8 mouse cellular contexts compared by ENCODE assay signal in the genomic region with DNA sequence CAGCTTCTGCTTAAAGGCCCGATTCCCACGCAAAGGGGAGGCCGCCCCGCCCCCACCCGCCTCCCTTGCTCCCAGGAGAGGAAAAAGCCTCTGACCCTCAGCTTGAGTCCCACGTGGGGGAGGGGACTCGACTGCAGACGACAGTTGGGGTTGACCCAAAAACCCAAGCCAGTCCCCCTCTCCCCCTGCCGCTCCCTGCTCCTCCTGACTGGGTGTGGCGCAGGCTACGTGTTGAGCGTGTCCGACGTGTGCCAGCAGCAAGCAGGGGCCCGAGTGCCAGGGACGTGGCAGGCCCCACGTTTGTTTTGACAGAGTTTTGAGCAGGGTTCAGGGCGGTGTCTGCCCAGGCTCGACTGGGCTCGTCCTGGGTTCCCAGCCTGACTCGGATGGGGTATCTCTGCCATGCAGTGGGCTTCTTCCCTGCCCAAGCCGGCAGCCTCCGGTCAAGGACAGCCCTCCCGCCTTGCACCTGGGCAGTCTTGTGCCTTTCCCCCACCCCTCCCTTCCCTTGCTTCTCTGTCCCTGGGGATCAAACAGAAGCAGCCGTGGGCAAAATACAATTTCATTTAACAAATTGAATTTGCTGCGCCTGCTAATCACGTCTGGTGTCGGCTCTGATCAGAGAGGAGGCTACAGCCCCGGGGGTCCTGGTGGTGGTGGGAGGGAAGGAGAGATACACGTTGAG. TPM values are rescaled to one million over a fixed set of nuclear protein-coding genes. Genes with fewer than 3 reads are reported as not detected.
A peak's percentile ranks its signal among the peaks of the same experiment; 100 is the strongest.
DNase-seq lines count a peak whose midpoint lies in the region; ATAC-seq and TF ChIP-seq lines count a peak whose summit lies in the region.

No protein-coding gene starts in this region.

- H3K9me3 ChIP-seq in erythroblast, embryonic 14.5 days (ENCODE audit: control insufficient read depth, low read length), result peaks cover 8% of the 10 kb centered on the region; the same call in 1 of the 2 replicates
- H3K9me3 ChIP-seq in embryonic facial prominence, embryonic 10.5 days, result 0 out of 2 replicates have a peak, but pooled peaks cover 4% of the 10 kb centered on the region
- H3K9me3 ChIP-seq in hindbrain, embryonic 16.5 days (ENCODE audit: control insufficient read depth, low read length), result no peaks in the 10 kb centered on the region
- H3K9me3 ChIP-seq in lung, postnatal 0 days (ENCODE audit: low read length), result no peaks in the 10 kb centered on the region

- H3K4me2 ChIP-seq in hindbrain, embryonic 16.5 days (ENCODE audit: low read length), result peak overlapping the region; percentile 20; the same call in 1 of the 2 replicates
- H3K4me2 ChIP-seq in lung, postnatal 0 days (replicated peaks; ENCODE audit: low read depth, low read length), result peak overlapping the region; percentile 41

- no peak for ATAC-seq in erythroblast, adult 5-6 weeks (replicated peaks; ENCODE audit: low FRiP score, poor library complexity, severe bottlenecking)
- no peak for ATAC-seq in hindbrain, embryonic 16.5 days
- peak; percentile 52 for ATAC-seq in lung, postnatal 0 days

- peaks cover 93% of the 10 kb centered on the region for H3K4me1 ChIP-seq in erythroblast, embryonic 14.5 days (ENCODE audit: control insufficient read depth)
- peaks cover 87% of the 10 kb centered on the region for H3K4me1 ChIP-seq in embryonic facial prominence, embryonic 10.5 days
- H3K4me1 ChIP-seq in hindbrain, embryonic 16.5 days (ENCODE audit: control insufficient read depth, insufficient read depth, low read depth, low read length), result peaks cover 49% of the 10 kb centered on the region
- peaks cover 35% of the 10 kb centered on the region for H3K4me1 ChIP-seq in lung, postnatal 0 days (ENCODE audit: insufficient read depth, low read depth, low read length)

- no peak for TF ChIP-seq CTCF in lung, postnatal 0 days (IDR thresholded peaks at IDR 0.05)
- no peak for TF ChIP-seq CTCF in layer of hippocampus, adult 2 months (conservative IDR thresholded peaks at IDR 0.05)

- peak overlapping the region; percentile 31; the same call in 1 of the 2 replicates for H3K9ac ChIP-seq in hindbrain, embryonic 16.5 days (ENCODE audit: low read depth, low read length)
- no peak overlapping the region for H3K9ac ChIP-seq in lung, postnatal 0 days (replicated peaks; ENCODE audit: low read depth)

- H3K36me3 ChIP-seq in erythroblast, embryonic 14.5 days (ENCODE audit: control insufficient read depth), result peaks cover 49% of the 10 kb centered on the region
- peaks cover 41% of the 10 kb centered on the region for H3K36me3 ChIP-seq in embryonic facial prominence, embryonic 10.5 days (replicated peaks)
- peaks cover 11% of the 10 kb centered on the region for H3K36me3 ChIP-seq in hindbrain, embryonic 16.5 days (ENCODE audit: control insufficient read depth, insufficient read depth, low read length)
- H3K36me3 ChIP-seq in lung, postnatal 0 days (ENCODE audit: insufficient read depth, low read length), result no peaks in the 10 kb centered on the region

- peak; percentile 74 for DNase-seq in embryonic facial prominence, embryonic 10.5 days (ENCODE audit: low spot score)
- peak; percentile 73 for DNase-seq in lung, postnatal 0 days (ENCODE audit: low spot score)
- no peak for DNase-seq in layer of hippocampus, adult 2 months (ENCODE audit: low spot score in 2 of 2)
- no peak for DNase-seq in cerebellum, postnatal 25 days
- DNase-seq in left cerebral cortex, adult 18-20 months (ENCODE audit: low spot score in 2 of 2), result no peak

- peak; percentile 30; the same call in 1 of the 2 replicates for TF ChIP-seq EP300 in lung, postnatal 0 days (IDR thresholded peaks at IDR 0.05)

- peaks cover 52% of the 10 kb centered on the region for H3K27me3 ChIP-seq in erythroblast, embryonic 14.5 days (ENCODE audit: control insufficient read depth)
- peaks cover 89% of the 10 kb centered on the region for H3K27me3 ChIP-seq in embryonic facial prominence, embryonic 10.5 days (replicated peaks; ENCODE audit: low read depth, poor library complexity, severe bottlenecking)
- H3K27me3 ChIP-seq in hindbrain, embryonic 16.5 days (replicated peaks; ENCODE audit: control insufficient read depth, insufficient read depth, low read length), result peaks cover 2% of the 10 kb centered on the region; the same call in 1 of the 2 replicates
- peaks cover 9% of the 10 kb centered on the region; the same call in 1 of the 2 replicates for H3K27me3 ChIP-seq in lung, postnatal 0 days (replicated peaks; ENCODE audit: insufficient read depth, low read length)

- WGBS in embryonic facial prominence, embryonic 10.5 days, result 4% methylated on average over 30 of the region's 30 CpGs
- WGBS in hindbrain, embryonic 16.5 days, result 6% methylated on average over 29 of the region's 30 CpGs
- 19% methylated on average over 28 of the region's 30 CpGs for WGBS in lung, postnatal 0 days

- peak overlapping the region; percentile 69 for H3K27ac ChIP-seq in embryonic facial prominence, embryonic 10.5 days (replicated peaks)
- no peak overlapping the region for H3K27ac ChIP-seq in hindbrain, embryonic 16.5 days (ENCODE audit: low read depth, low read length)
- H3K27ac ChIP-seq in lung, postnatal 0 days (ENCODE audit: low read length), result peak overlapping the region; percentile 70
- H3K27ac ChIP-seq in layer of hippocampus, adult 2 months, result no peak overlapping the region

- H3K4me3 ChIP-seq in erythroblast, embryonic 14.5 days (replicated peaks), result peak overlapping the region; percentile 31
- H3K4me3 ChIP-seq in embryonic facial prominence, embryonic 10.5 days, result peak overlapping the region; percentile 64
- no peak overlapping the region for H3K4me3 ChIP-seq in hindbrain, embryonic 16.5 days (ENCODE audit: low read length)
- H3K4me3 ChIP-seq in lung, postnatal 0 days (ENCODE audit: low read depth, low read length), result no peak overlapping the region; the same call in 1 of the 2 replicates
- H3K4me3 ChIP-seq in layer of hippocampus, adult 2 months, result no peak overlapping the region

RNA-seq across cellular contexts. Expression of a gene that starts 2.0 kb away (rescaled TPM):
- 1.1 and 2.6 TPM in 2 replicates for polyA plus RNA-seq in erythroblast, embryonic 14.5 days (2012)
- not detected in 2 replicates for total RNA-seq in erythroblast, adult 5-6 weeks (2015; ENCODE audit: low replicate concordance)
- total RNA-seq in erythroblast, adult 5-6 weeks (2017; ENCODE audit: low replicate concordance), result not detected in 2 replicates
- polyA plus RNA-seq in embryonic facial prominence, embryonic 10.5 days (2016; fragmentation: Nextera tagmentation; extraction: Ambion mirVana), result 2.2 and 4.5 TPM in 2 replicates
- 23.2 and 29.5 TPM in 2 replicates for polyA plus RNA-seq in hindbrain, embryonic 16.5 days (2015; fragmentation: Nextera tagmentation; extraction: Ambion mirVana)
- polyA plus RNA-seq in lung, postnatal 0 days (2015; fragmentation: Nextera tagmentation; extraction: Ambion mirVana), result 132 and 149 TPM in 2 replicates
- total RNA-seq in layer of hippocampus, adult 2 months (2021), result 1 to 10 TPM; 3.5 to 3.7 TPM
- 1 to 10 TPM; 3.5 to 5.2 TPM for total RNA-seq in left cerebral cortex, adult 18-20 months (2021)

RNA-seq across cellular contexts. Expression of a gene that starts 5.5 kb away (rescaled TPM):
- polyA plus RNA-seq in erythroblast, embryonic 14.5 days (2012), result 27.8 and 31.8 TPM in 2 replicates
- total RNA-seq in erythroblast, adult 5-6 weeks (2015; ENCODE audit: low replicate concordance), result 17.9 and 19.9 TPM in 2 replicates
- 12.3 and 18.3 TPM in 2 replicates for total RNA-seq in erythroblast, adult 5-6 weeks (2017; ENCODE audit: low replicate concordance)
- polyA plus RNA-seq in embryonic facial prominence, embryonic 10.5 days (2016; fragmentation: Nextera tagmentation; extraction: Ambion mirVana), result 110 and 129 TPM in 2 replicates
- 52.8 and 59.3 TPM in 2 replicates for polyA plus RNA-seq in hindbrain, embryonic 16.5 days (2015; fragmentation: Nextera tagmentation; extraction: Ambion mirVana)
- 27.1 and 31.0 TPM in 2 replicates for polyA plus RNA-seq in lung, postnatal 0 days (2015; fragmentation: Nextera tagmentation; extraction: Ambion mirVana)
- 10 to 100 TPM; 25.4 to 27.6 TPM for total RNA-seq in layer of hippocampus, adult 2 months (2021)
- 10 to 100 TPM; 23.4 to 27.0 TPM for total RNA-seq in left cerebral cortex, adult 18-20 months (2021)

RNA-seq across cellular contexts. Expression of a gene that starts 15.2 kb away (rescaled TPM):
- 0.04 and 0.05 TPM in 2 replicates for polyA plus RNA-seq in erythroblast, embryonic 14.5 days (2012)
- total RNA-seq in erythroblast, adult 5-6 weeks (2015; ENCODE audit: low replicate concordance), result not detected in 2 replicates
- not detected in 2 replicates for total RNA-seq in erythroblast, adult 5-6 weeks (2017; ENCODE audit: low replicate concordance)
- polyA plus RNA-seq in embryonic facial prominence, embryonic 10.5 days (2016; fragmentation: Nextera tagmentation; extraction: Ambion mirVana), result 0.57 and 0.58 TPM in 2 replicates
- polyA plus RNA-seq in hindbrain, embryonic 16.5 days (2015; fragmentation: Nextera tagmentation; extraction: Ambion mirVana), result 2.0 and 3.3 TPM in 2 replicates
- polyA plus RNA-seq in lung, postnatal 0 days (2015; fragmentation: Nextera tagmentation; extraction: Ambion mirVana), result 0.23 and 0.53 TPM in 2 replicates
- 1 to 10 TPM; 2.4 to 8.1 TPM for total RNA-seq in layer of hippocampus, adult 2 months (2021)
- total RNA-seq in left cerebral cortex, adult 18-20 months (2021), result 1 to 10 TPM; 3.9 to 4.8 TPM

RNA-seq across cellular contexts. Expression of a gene that starts 17.6 kb away (rescaled TPM):
- not detected in 2 replicates for polyA plus RNA-seq in erythroblast, embryonic 14.5 days (2012)
- total RNA-seq in erythroblast, adult 5-6 weeks (2015; ENCODE audit: low replicate concordance), result not detected in 2 replicates
- not detected in 2 replicates for total RNA-seq in erythroblast, adult 5-6 weeks (2017; ENCODE audit: low replicate concordance)
- polyA plus RNA-seq in embryonic facial prominence, embryonic 10.5 days (2016; fragmentation: Nextera tagmentation; extraction: Ambion mirVana), result 5.2 and 9.7 TPM in 2 replicates
- 129 and 136 TPM in 2 replicates for polyA plus RNA-seq in hindbrain, embryonic 16.5 days (2015; fragmentation: Nextera tagmentation; extraction: Ambion mirVana)
- polyA plus RNA-seq in lung, postnatal 0 days (2015; fragmentation: Nextera tagmentation; extraction: Ambion mirVana), result 0.44 and 0.60 TPM in 2 replicates
- total RNA-seq in layer of hippocampus, adult 2 months (2021), result 1 to 10 TPM; 1.2 to 1.6 TPM
- 1 to 10 TPM; 7.6 to 8.3 TPM for total RNA-seq in left cerebral cortex, adult 18-20 months (2021)

Comparison
In these comparisons a context has a peak if more than half of its experiments do, and no peak if none do; other contexts are left out.
1. H3K4me3 ChIP-seq: peak in erythroblast, embryonic 14.5 days (single experiment) and embryonic facial prominence, embryonic 10.5 days (single experiment); none in hindbrain, embryonic 16.5 days (single experiment), lung, postnatal 0 days (single experiment) and layer of hippocampus, adult 2 months (single experiment).
2. DNase-seq: peak in embryonic facial prominence, embryonic 10.5 days (single experiment) and lung, postnatal 0 days (single experiment); none in layer of hippocampus, adult 2 months (0 of 2), cerebellum, postnatal 25 days (0 of 2) and left cerebral cortex, adult 18-20 months (0 of 2).
3. H3K27ac ChIP-seq: peak in embryonic facial prominence, embryonic 10.5 days (single experiment) and lung, postnatal 0 days (single experiment); none in hindbrain, embryonic 16.5 days (single experiment) and layer of hippocampus, adult 2 months (single experiment).